Mouse (Mus musculus) hindbrain, embryonic 15.5 days (tissue): ENCODE results near the gene Ankar. TPM values are rescaled to one million over a fixed set of nuclear protein-coding genes. Genes with fewer than 3 reads are reported as not detected.

Source experiments
- ATAC-seq: fragments of 200-750 bp; cut with Nextera tagmentation; 2 replicates; pipeline ENCODE4 v1.8.0; 2017; ENCODE audit warnings: low read depth, moderate number of reproducible peaks, moderate TSS enrichment; ENCODE audit not compliant: low FRiP score
- H3K27ac ChIP-seq: fragments of 300-500 bp; sonication (generic); replicated peaks from 2 replicates; pipeline ENCODE4 v1.5.1; 2015; ENCODE audit warnings: mild to moderate bottlenecking, inconsistent platforms
- H3K27me3 ChIP-seq: fragments of 300-500 bp; sonication (generic); 2 replicates; pipeline ENCODE4 v1.6.1; 2015; ENCODE audit warnings: control low read depth, inconsistent platforms
- H3K36me3 ChIP-seq: fragments of 300-500 bp; sonication (generic); 2 replicates; pipeline ENCODE4 v1.6.1; 2015; ENCODE audit warnings: control low read depth, inconsistent platforms
- H3K4me1 ChIP-seq: fragments of 300-500 bp; sonication (generic); replicated peaks from 2 replicates; pipeline ENCODE4 v1.6.1; 2015; ENCODE audit warnings: control low read depth, inconsistent platforms
- H3K4me2 ChIP-seq: fragments of 300-500 bp; sonication (generic); 2 replicates; pipeline ENCODE4 v1.6.1; 2015; ENCODE audit warnings: moderate library complexity, mild to moderate bottlenecking, inconsistent platforms
- H3K4me3 ChIP-seq: fragments of 300-500 bp; sonication (generic); 2 replicates; pipeline ENCODE4 v1.5.1; 2015; ENCODE audit warnings: mild to moderate bottlenecking, inconsistent platforms
- H3K9ac ChIP-seq: fragments of 300-500 bp; sonication (generic); 2 replicates; pipeline ENCODE4 v1.6.1; 2015; ENCODE audit warnings: inconsistent platforms
- H3K9me3 ChIP-seq: fragments of 300-500 bp; sonication (generic); 2 replicates; pipeline ENCODE4 v1.6.1; 2016; ENCODE audit warnings: control low read depth, inconsistent platforms
- WGBS: fragments of 180-500 bp; shearing (Covaris S2); methylation state at CpG from one replicate; pipeline ENCODE4 v1.1.7; 2015; 5-methylcytosine and 5-hydroxymethylcytosine counted together
- polyA plus RNA-seq: library from polyadenylated mRNA; unstranded; fragments of >200 nt; fragmentation: Nextera tagmentation; extraction: Ambion mirVana; gene quantifications from 2 replicates; pipeline ENCODE4 v1.2.1, GENCODE M21; 2015

Ankar gene
- polyA plus RNA-seq, 1 experiment from 2014 or later, result not detected

- 33% methylated on average over 8 of the region's 8 CpGs for WGBS
- Histone ChIP-seq H3K27me3 (no peaks in the 10 kb centered on the region), H3K4me2 (no peak overlapping the region), H3K4me3 (no peak overlapping the region), H3K36me3 (peaks cover 3% of the 10 kb centered on the region; the same call in 1 of the 2 replicates), H3K4me1 (no peaks in the 10 kb centered on the region), H3K9ac (no peak overlapping the region), H3K27ac (no peak overlapping the region), H3K9me3 (no peaks in the 10 kb centered on the region)
- no peak for ATAC-seq
These were observed 22.3 kb upstream of the Ankar start for GRCm38 (mm10) chr1:72722646-72723045.

- Histone ChIP-seq H3K9me3 (no peaks in the 10 kb centered on the region), H3K4me3 (no peak overlapping the region), H3K27ac (peak overlapping the region; percentile 49; the same call in 1 of the 2 replicates), H3K27me3 (no peaks in the 10 kb centered on the region), H3K4me2 (no peak overlapping the region), H3K36me3 (peaks cover 8% of the 10 kb centered on the region), H3K9ac (no peak overlapping the region), H3K4me1 (no peaks in the 10 kb centered on the region)
- WGBS, result 20% methylated on average over 6 of the region's 6 CpGs
- ATAC-seq, result peak; percentile 77
These were observed 19.8 kb upstream of the Ankar start for GRCm38 (mm10) chr1:72720115-72720725.

- WGBS, result 29% methylated on average over 5 of the region's 5 CpGs
These were observed 18.5 kb upstream of the Ankar start for GRCm38 (mm10) chr1:72718846-72719245.

GRCm38 (mm10) chr1:72717540-72717939, 17.2 kb upstream of the Ankar start:
- Histone ChIP-seq H3K9me3 (no peaks in the 10 kb centered on the region), H3K4me2 (no peak overlapping the region), H3K4me1 (peaks cover 13% of the 10 kb centered on the region), H3K4me3 (no peak overlapping the region), H3K27ac (no peak overlapping the region), H3K27me3 (no peaks in the 10 kb centered on the region), H3K9ac (no peak overlapping the region), H3K36me3 (peaks cover 32% of the 10 kb centered on the region)
- WGBS, result 92% methylated on average over 7 of the region's 7 CpGs
- ATAC-seq, result no peak

More at GRCm38 (mm10) chr1:72718846-72719245, 18.5 kb upstream of the Ankar start:
- Histone ChIP-seq H3K27ac (no peak overlapping the region), H3K36me3 (peaks cover 21% of the 10 kb centered on the region), H3K9ac (no peak overlapping the region), H3K9me3 (no peaks in the 10 kb centered on the region), H3K4me1 (0 out of 2 replicates have a peak, but pooled peaks cover 2% of the 10 kb centered on the region), H3K4me2 (no peak overlapping the region), H3K27me3 (no peaks in the 10 kb centered on the region), H3K4me3 (no peak overlapping the region)
- ATAC-seq, result no peak

- H3K27me3 ChIP-seq, result no peaks in the 10 kb centered on the region
- no peak for ATAC-seq
- H3K4me1 ChIP-seq, result peaks cover 20% of the 10 kb centered on the region
- H3K27ac ChIP-seq, result no peak overlapping the region
- H3K36me3 ChIP-seq, result peaks cover 33% of the 10 kb centered on the region
- H3K4me3 ChIP-seq, result no peak overlapping the region
- H3K9ac ChIP-seq, result no peak overlapping the region
- H3K9me3 ChIP-seq, result no peaks in the 10 kb centered on the region
- no peak overlapping the region for H3K4me2 ChIP-seq
- WGBS, result 8% methylated on average over 5 of the region's 5 CpGs
These were observed 16.5 kb upstream of the Ankar start for GRCm38 (mm10) chr1:72716926-72717325.

- H3K27ac ChIP-seq, result no peak overlapping the region
These were observed 16.0 kb upstream of the Ankar start for GRCm38 (mm10) chr1:72716421-72716820.

GRCm38 (mm10) chr1:72715593-72716361, 15.4 kb upstream of the Ankar start:
- Histone ChIP-seq H3K27ac (no peak overlapping the region), H3K4me1 (peaks cover 23% of the 10 kb centered on the region), H3K9me3 (no peaks in the 10 kb centered on the region), H3K27me3 (no peaks in the 10 kb centered on the region), H3K4me3 (no peak overlapping the region), H3K4me2 (no peak overlapping the region), H3K9ac (no peak overlapping the region), H3K36me3 (peaks cover 33% of the 10 kb centered on the region)
- ATAC-seq, result no peak
- 81% methylated on average over 3 of the region's 3 CpGs for WGBS

More at GRCm38 (mm10) chr1:72716421-72716820, 16.0 kb upstream of the Ankar start:
- Histone ChIP-seq H3K9me3 (no peaks in the 10 kb centered on the region), H3K9ac (no peak overlapping the region), H3K36me3 (peaks cover 33% of the 10 kb centered on the region), H3K4me3 (no peak overlapping the region), H3K4me2 (no peak overlapping the region), H3K4me1 (peaks cover 23% of the 10 kb centered on the region), H3K27me3 (no peaks in the 10 kb centered on the region)
- ATAC-seq, result no peak
- WGBS, result 43% methylated on average over 2 of the region's 2 CpGs

- Histone ChIP-seq H3K4me3 (no peak overlapping the region), H3K9ac (no peak overlapping the region), H3K4me1 (peaks cover 25% of the 10 kb centered on the region), H3K9me3 (no peaks in the 10 kb centered on the region), H3K36me3 (peaks cover 33% of the 10 kb centered on the region), H3K27me3 (no peaks in the 10 kb centered on the region), H3K27ac (no peak overlapping the region), H3K4me2 (no peak overlapping the region)
- 96% methylated on average over 1 of the region's 1 CpGs for WGBS
- no peak for ATAC-seq
These were observed 14.7 kb upstream of the Ankar start for GRCm38 (mm10) chr1:72715065-72715464.

- peaks cover 33% of the 10 kb centered on the region for H3K36me3 ChIP-seq
- H3K4me1 ChIP-seq, result peaks cover 25% of the 10 kb centered on the region
- H3K9ac ChIP-seq, result no peak overlapping the region
- 69% methylated on average over 4 of the region's 4 CpGs for whole genome bisulfite sequencing
- H3K4me2 ChIP-seq, result no peak overlapping the region
- H3K27ac ChIP-seq, result no peak overlapping the region
- no peaks in the 10 kb centered on the region for H3K9me3 ChIP-seq
- no peak for ATAC-seq
- no peaks in the 10 kb centered on the region for H3K27me3 ChIP-seq
- H3K4me3 ChIP-seq, result no peak overlapping the region
These were observed 14.2 kb upstream of the Ankar start for GRCm38 (mm10) chr1:72714547-72714946.

GRCm38 (mm10) chr1:72711684-72712083, 11.3 kb upstream of the Ankar start:
- no peaks in the 10 kb centered on the region for H3K9me3 ChIP-seq
- peak overlapping the region; percentile 82 for H3K4me2 ChIP-seq
- no peak for ATAC-seq
- peak overlapping the region; percentile 85 for H3K9ac ChIP-seq
- H3K4me3 ChIP-seq, result peak overlapping the region; percentile 62
- no peaks in the 10 kb centered on the region for H3K27me3 ChIP-seq
- WGBS, result under 1% methylated on average over 17 of the region's 17 CpGs
- H3K4me1 ChIP-seq, result peaks cover 25% of the 10 kb centered on the region
- H3K36me3 ChIP-seq, result peaks cover 30% of the 10 kb centered on the region
- H3K27ac ChIP-seq, result peak overlapping the region; percentile 89

GRCm38 (mm10) chr1:72710753-72711653, 10.6 kb upstream of the Ankar start, which contains the start of gene Rpl37a:
TSS of gene Rpl37a (plus strand) at chr1:72711290.
- Histone ChIP-seq H3K36me3 (peaks cover 30% of the 10 kb centered on the region), H3K4me3 (peak within 1 kb of the TSS; percentile 62), H3K4me1 (peaks cover 25% of the 10 kb centered on the region), H3K9me3 (no peaks in the 10 kb centered on the region), H3K9ac (peak within 1 kb of the TSS; percentile 85), H3K4me2 (peak within 1 kb of the TSS; percentile 82), H3K27me3 (no peaks in the 10 kb centered on the region), H3K27ac (peak within 1 kb of the TSS; percentile 89)
- peak; percentile 94 for ATAC-seq
- WGBS, result 2% methylated on average over 68 of the region's 68 CpGs
